ENCODE assay signal across 28 mouse cellular contexts in genomic region chr10:17196205-17196604, GRCm38 (mm10).
A peak's percentile ranks its signal among the peaks of the same experiment; 100 is the strongest.
DNase-seq lines count a peak whose midpoint lies in the region; ATAC-seq lines count a peak whose summit lies in the region.
"Had no signal": no experiment of that assay in that cellular context is flagged by ENCODE, and none has a peak within 500 bp of the region (broad histone marks: within the 10 kb centered on the region; RNA-seq: fewer than 3 reads in every experiment).

No protein-coding gene starts in this region.

- no peak for ATAC-seq in heart, embryonic 11.5 days (replicated peaks; ENCODE audit: insufficient number of reproducible peaks, low FRiP score, low TSS enrichment)
- peak; percentile 76 for ATAC-seq in midbrain, embryonic 11.5 days (ENCODE audit: low FRiP score)
- ATAC-seq in midbrain, embryonic 15.5 days (replicated peaks) = no peak
- peak; percentile 70 for ATAC-seq in neural tube, embryonic 11.5 days (ENCODE audit: insufficient read depth, low FRiP score, low TSS enrichment)
- ATAC-seq: CD4-positive, CD25-positive, alpha-beta regulatory T cell, adult 4 months; forebrain, embryonic 16.5 days; Patski had no signal

- no peak for DNase-seq in heart, embryonic 10.5 days (ENCODE audit: low spot score)
- DNase-seq in midbrain, embryonic 11.5 days (ENCODE audit: low spot score, missing footprints) = peak; percentile 84
- DNase-seq in embryo, embryonic 11 days = peak; percentile 21
- peak; percentile 47 for DNase-seq in neural tube, embryonic 11.5 days (ENCODE audit: low spot score)
- no peak for DNase-seq in cerebellum, adult 11 months
- no peak for DNase-seq in urinary bladder, postnatal 4 days (ENCODE audit: low spot score in 2 of 2)
- DNase-seq: adrenal gland, postnatal 36 days; cerebellum, adult 11-12 months; gastrocnemius, postnatal 10 days; heart, adult 2 months; heart, postnatal 4 days; kidney, adult 2 months; layer of hippocampus, adult 9-11 months; lung, postnatal 36 days; retina, postnatal 1 day had no signal

- 0 out of 2 replicates have a peak overlapping the region, but pooled peaks have one; percentile 19 for H3K27ac ChIP-seq in heart, embryonic 10.5 days
- H3K27ac ChIP-seq in heart, embryonic 11.5 days (ENCODE audit: low read depth, low read length) = no peak overlapping the region
- peak overlapping the region; percentile 17; the same call in 1 of the 2 replicates for H3K27ac ChIP-seq in midbrain, embryonic 11.5 days (ENCODE audit: low read depth, low read length)
- H3K27ac ChIP-seq in midbrain, embryonic 15.5 days = no peak overlapping the region
- H3K27ac ChIP-seq in neural tube, embryonic 11.5 days (ENCODE audit: low read depth, low read length) = peak overlapping the region; percentile 14; the same call in 1 of the 2 replicates
- H3K27ac ChIP-seq: embryonic facial prominence, embryonic 15.5 days; heart, adult 2 months; heart, embryonic 15.5 days; kidney, postnatal 0 days; limb, embryonic 15.5 days; liver, embryonic 14.5 days; lung, embryonic 15.5 days had no signal

- H3K36me3 ChIP-seq in heart, embryonic 10.5 days = no peaks in the 10 kb centered on the region
- H3K36me3 ChIP-seq in heart, embryonic 11.5 days (ENCODE audit: control insufficient read depth, insufficient read depth, low read length) = no peaks in the 10 kb centered on the region
- H3K36me3 ChIP-seq in midbrain, embryonic 11.5 days (ENCODE audit: control insufficient read depth, insufficient read depth, low read length) = no peaks in the 10 kb centered on the region
- H3K36me3 ChIP-seq in midbrain, embryonic 15.5 days (replicated peaks) = no peaks in the 10 kb centered on the region
- H3K36me3 ChIP-seq in neural tube, embryonic 11.5 days (ENCODE audit: control insufficient read depth, insufficient read depth, low read length) = no peaks in the 10 kb centered on the region
- H3K36me3 ChIP-seq: embryonic facial prominence, embryonic 15.5 days; heart, embryonic 15.5 days; limb, embryonic 15.5 days; lung, embryonic 15.5 days had no signal

- H3K9me3 ChIP-seq in heart, embryonic 10.5 days = no peaks in the 10 kb centered on the region
- H3K9me3 ChIP-seq in heart, embryonic 11.5 days (replicated peaks; ENCODE audit: control insufficient read depth, low read length) = no peaks in the 10 kb centered on the region
- H3K9me3 ChIP-seq in midbrain, embryonic 11.5 days (ENCODE audit: control insufficient read depth, low read length) = no peaks in the 10 kb centered on the region
- H3K9me3 ChIP-seq in midbrain, embryonic 15.5 days = no peaks in the 10 kb centered on the region
- no peaks in the 10 kb centered on the region for H3K9me3 ChIP-seq in neural tube, embryonic 11.5 days (ENCODE audit: control insufficient read depth, low read length)
- H3K9me3 ChIP-seq: embryonic facial prominence, embryonic 15.5 days; heart, embryonic 15.5 days; limb, embryonic 15.5 days; lung, embryonic 15.5 days; megakaryocyte, embryonic 14.5 days had no signal

- H3K9ac ChIP-seq in heart, embryonic 11.5 days (ENCODE audit: low read depth, low read length) = no peak overlapping the region
- no peak overlapping the region for H3K9ac ChIP-seq in midbrain, embryonic 11.5 days (ENCODE audit: low read length)
- no peak overlapping the region for H3K9ac ChIP-seq in midbrain, embryonic 15.5 days
- H3K9ac ChIP-seq in neural tube, embryonic 11.5 days (ENCODE audit: low read length) = no peak overlapping the region
- H3K9ac ChIP-seq: embryonic facial prominence, embryonic 15.5 days; heart, embryonic 15.5 days; limb, embryonic 15.5 days; liver, embryonic 14.5 days; lung, embryonic 15.5 days had no signal

- 52% methylated on average over 12 of the region's 12 CpGs for WGBS in heart, embryonic 10.5 days
- 41% methylated on average over 12 of the region's 12 CpGs for WGBS in heart, embryonic 11.5 days (ENCODE audit: insufficient replicate concordance)
- 76% methylated on average over 12 of the region's 12 CpGs for WGBS in midbrain, embryonic 11.5 days
- 52% methylated on average over 12 of the region's 12 CpGs for WGBS in midbrain, embryonic 15.5 days
- 54% methylated on average over 12 of the region's 12 CpGs for WGBS in neural tube, embryonic 11.5 days

- H3K27me3 ChIP-seq in heart, embryonic 10.5 days (ENCODE audit: insufficient read depth, poor library complexity, severe bottlenecking) = no peaks in the 10 kb centered on the region
- H3K27me3 ChIP-seq in heart, embryonic 11.5 days (ENCODE audit: control insufficient read depth, insufficient read depth, low read length) = no peaks in the 10 kb centered on the region
- H3K27me3 ChIP-seq in midbrain, embryonic 11.5 days (ENCODE audit: control insufficient read depth, insufficient read depth, low read length) = no peaks in the 10 kb centered on the region
- no peaks in the 10 kb centered on the region for H3K27me3 ChIP-seq in midbrain, embryonic 15.5 days (replicated peaks)
- no peaks in the 10 kb centered on the region for H3K27me3 ChIP-seq in neural tube, embryonic 11.5 days (ENCODE audit: control insufficient read depth, insufficient read depth, low read length)
- H3K27me3 ChIP-seq: embryonic facial prominence, embryonic 15.5 days; heart, embryonic 15.5 days; limb, embryonic 15.5 days; lung, embryonic 15.5 days; megakaryocyte, embryonic 14.5 days; Patski had no signal

- no peak overlapping the region for H3K4me2 ChIP-seq in heart, embryonic 11.5 days
- H3K4me2 ChIP-seq in midbrain, embryonic 11.5 days = no peak overlapping the region
- H3K4me2 ChIP-seq in midbrain, embryonic 15.5 days = no peak overlapping the region
- H3K4me2 ChIP-seq in neural tube, embryonic 11.5 days (ENCODE audit: low read depth) = no peak overlapping the region
- H3K4me2 ChIP-seq: embryonic facial prominence, embryonic 15.5 days; heart, embryonic 15.5 days; limb, embryonic 15.5 days; lung, embryonic 15.5 days had no signal

- peaks cover 5% of the 10 kb centered on the region; the same call in 1 of the 2 replicates for H3K4me1 ChIP-seq in heart, embryonic 10.5 days
- no peaks in the 10 kb centered on the region for H3K4me1 ChIP-seq in heart, embryonic 11.5 days (ENCODE audit: control insufficient read depth, insufficient read depth, low read length)
- H3K4me1 ChIP-seq in midbrain, embryonic 11.5 days (ENCODE audit: control insufficient read depth, insufficient read depth, low read length) = no peaks in the 10 kb centered on the region
- 0 out of 2 replicates have a peak, but pooled peaks cover 2% of the 10 kb centered on the region for H3K4me1 ChIP-seq in midbrain, embryonic 15.5 days
- H3K4me1 ChIP-seq in neural tube, embryonic 11.5 days (ENCODE audit: control insufficient read depth, insufficient read depth, low read length) = no peaks in the 10 kb centered on the region
- H3K4me1 ChIP-seq: embryonic facial prominence, embryonic 15.5 days; heart, embryonic 15.5 days; lung, embryonic 15.5 days had no signal

- H3K4me3 ChIP-seq in heart, embryonic 10.5 days = no peak overlapping the region
- no peak overlapping the region for H3K4me3 ChIP-seq in heart, embryonic 11.5 days (ENCODE audit: low read depth, low read length)
- no peak overlapping the region for H3K4me3 ChIP-seq in midbrain, embryonic 11.5 days (ENCODE audit: low read depth, low read length)
- H3K4me3 ChIP-seq in midbrain, embryonic 15.5 days = no peak overlapping the region
- H3K4me3 ChIP-seq in neural tube, embryonic 11.5 days (ENCODE audit: low read depth, low read length) = no peak overlapping the region
- H3K4me3 ChIP-seq: embryonic facial prominence, embryonic 15.5 days; heart, adult 2 months; heart, embryonic 15.5 days; limb, embryonic 15.5 days; lung, embryonic 15.5 days; megakaryocyte, embryonic 14.5 days; myocyte had no signal

Comparison
In these comparisons a context has a peak if more than half of its experiments do, and no peak if none do; other contexts are left out.
1. H3K27ac ChIP-seq: peak in heart, embryonic 10.5 days (single experiment), midbrain, embryonic 11.5 days (single experiment) and neural tube, embryonic 11.5 days (single experiment); none in heart, embryonic 11.5 days (single experiment) and midbrain, embryonic 15.5 days (single experiment).
2. ATAC-seq: peak in midbrain, embryonic 11.5 days (single experiment) and neural tube, embryonic 11.5 days (single experiment); none in heart, embryonic 11.5 days (single experiment) and midbrain, embryonic 15.5 days (single experiment).
3. DNase-seq: peak in midbrain, embryonic 11.5 days (single experiment), embryo, embryonic 11 days (single experiment) and neural tube, embryonic 11.5 days (single experiment); none in heart, embryonic 10.5 days (single experiment), cerebellum, adult 11 months (single experiment) and urinary bladder, postnatal 4 days (0 of 2).